Mouse (Mus musculus) hindbrain, embryonic 12.5 days (tissue): ENCODE measurements around the gene Irf2bp1. TPM values are rescaled to one million over a fixed set of nuclear protein-coding genes. Genes with fewer than 3 reads are reported as not detected.

Experiments
- ATAC-seq: fragments of 200-750 bp; cut with Nextera tagmentation; 2 replicates; pipeline ENCODE4 v1.8.0; 2017; ENCODE audit warnings: moderate TSS enrichment; ENCODE audit not compliant: low FRiP score
- H3K27ac ChIP-seq: fragments of 300-500 bp; sonication (generic); 2 replicates; pipeline ENCODE4 v1.5.1; 2016; ENCODE audit warnings: mild to moderate bottlenecking
- H3K27me3 ChIP-seq: fragments of 300-500 bp; sonication (generic); 2 replicates; pipeline ENCODE4 v1.6.1; 2016; ENCODE audit warnings: mild to moderate bottlenecking
- H3K36me3 ChIP-seq: fragments of 300-500 bp; sonication (generic); 2 replicates; pipeline ENCODE4 v1.6.1; 2016; ENCODE audit warnings: mild to moderate bottlenecking
- H3K4me1 ChIP-seq: fragments of 300-500 bp; sonication (generic); 2 replicates; pipeline ENCODE4 v1.6.1; 2016
- H3K4me2 ChIP-seq: fragments of 300-500 bp; sonication (generic); replicated peaks from 2 replicates; pipeline ENCODE4 v1.6.1; 2016; ENCODE audit warnings: mild to moderate bottlenecking
- H3K4me3 ChIP-seq: fragments of 300-500 bp; sonication (generic); 2 replicates; pipeline ENCODE4 v1.5.1; 2016; ENCODE audit warnings: mild to moderate bottlenecking
- H3K9ac ChIP-seq: fragments of 300-500 bp; sonication (generic); 2 replicates; pipeline ENCODE4 v1.6.1; 2016; ENCODE audit warnings: mild to moderate bottlenecking, moderate library complexity
- H3K9me3 ChIP-seq: fragments of 300-500 bp; sonication (generic); replicated peaks from 2 replicates; pipeline ENCODE4 v1.6.1; 2016; ENCODE audit warnings: mild to moderate bottlenecking
- WGBS: fragments of 180-500 bp; shearing (Covaris S2); methylation state at CpG from one replicate; pipeline ENCODE4 v1.1.7; 2016; 5-methylcytosine and 5-hydroxymethylcytosine counted together
- polyA plus RNA-seq: library from polyadenylated mRNA; unstranded; fragments of >200 nt; fragmentation: Nextera tagmentation; extraction: Ambion mirVana; gene quantifications from 2 replicates; pipeline ENCODE4 v1.2.1, GENCODE M21; 2016

The Irf2bp1 gene
- polyA plus RNA-seq, 1 experiment from 2014 or later: 44.0 TPM

DNA sequence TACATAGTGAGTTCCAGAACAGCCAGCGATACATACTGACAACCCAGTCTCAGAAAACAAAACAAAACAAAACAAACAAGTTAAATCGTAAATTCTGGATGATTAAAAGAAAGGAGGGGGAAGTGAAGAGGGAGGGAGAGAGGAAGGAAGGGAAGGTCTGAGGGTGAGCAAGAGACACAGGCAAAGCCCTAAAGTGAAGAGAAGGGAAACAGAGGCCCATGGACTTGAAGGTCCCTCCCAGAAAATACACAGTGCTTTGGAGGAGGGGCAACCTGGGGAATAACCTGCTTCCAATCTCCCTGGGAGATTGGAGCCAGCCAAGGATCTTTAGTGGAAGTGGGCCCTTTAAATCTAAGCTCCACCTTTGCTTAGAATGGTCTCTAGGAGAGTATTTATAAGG lies 16.7 kb upstream of the Irf2bp1 start, which contains the start of gene Nanos2:
Gene Nanos2 (plus strand): TSS at position 301 of the 400 bp plus-strand sequence.
- 83% methylated on average over 2 of the region's 2 CpGs for whole genome bisulfite sequencing
- no peak within 1 kb of the TSS for H3K4me3 ChIP-seq
- no peak within 1 kb of the TSS for H3K4me2 ChIP-seq
- H3K9ac ChIP-seq: no peak within 1 kb of the TSS
- H3K36me3 ChIP-seq: no peaks in the 10 kb centered on the region
- peaks cover 15% of the 10 kb centered on the region for H3K4me1 ChIP-seq
- H3K27ac ChIP-seq: no peak within 1 kb of the TSS
- H3K27me3 ChIP-seq: peaks cover 7% of the 10 kb centered on the region
- no peaks in the 10 kb centered on the region for H3K9me3 ChIP-seq
- ATAC-seq: no peak

DNA sequence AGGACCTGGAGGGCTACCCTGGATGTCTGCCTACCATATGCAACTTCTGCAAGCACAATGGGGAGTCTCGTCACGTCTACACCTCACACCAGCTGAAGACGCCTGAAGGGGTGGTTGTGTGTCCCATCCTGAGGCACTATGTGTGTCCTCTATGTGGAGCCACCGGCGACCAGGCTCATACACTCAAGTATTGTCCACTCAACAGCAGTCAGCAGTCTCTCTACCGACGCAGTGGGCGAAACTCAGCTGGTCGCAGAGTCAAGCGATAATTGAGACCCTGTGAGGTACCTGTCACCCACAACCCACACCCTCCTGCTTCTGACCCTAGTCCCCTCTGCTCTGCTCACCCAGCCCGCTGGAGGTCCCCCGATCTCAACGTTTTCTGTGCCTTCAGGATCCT lies 16.1 kb upstream of the Irf2bp1 start:
- 73% methylated on average over 13 of the region's 13 CpGs for WGBS
- H3K4me2 ChIP-seq: no peak overlapping the region
- H3K9ac ChIP-seq: no peak overlapping the region
- H3K9me3 ChIP-seq: no peaks in the 10 kb centered on the region
- H3K27ac ChIP-seq: no peak overlapping the region
- ATAC-seq: no peak
- H3K27me3 ChIP-seq: peaks cover 14% of the 10 kb centered on the region
- no peak overlapping the region for H3K4me3 ChIP-seq
- H3K36me3 ChIP-seq: no peaks in the 10 kb centered on the region
- peaks cover 22% of the 10 kb centered on the region for H3K4me1 ChIP-seq

DNA sequence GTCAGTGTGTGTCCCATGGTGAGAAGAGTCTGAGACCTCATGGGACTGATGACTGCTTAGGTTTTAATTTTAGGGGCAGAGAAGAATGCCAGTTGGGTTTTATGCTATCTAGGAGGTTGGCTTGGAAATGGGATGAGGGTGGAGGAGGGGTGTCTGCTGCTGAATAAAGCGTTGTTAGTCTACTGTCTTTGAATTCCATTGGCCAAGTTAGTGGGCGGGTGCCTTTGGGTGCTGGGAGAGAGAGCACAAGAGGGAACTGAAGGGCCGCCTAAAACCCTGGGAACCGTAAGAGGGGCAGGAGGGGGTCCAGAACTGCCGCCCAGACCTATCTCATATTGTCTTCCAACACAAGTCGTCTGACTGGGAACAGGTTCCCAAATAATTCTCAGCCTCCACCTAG lies 15.1 kb upstream of the Irf2bp1 start:
- H3K9ac ChIP-seq: no peak overlapping the region
- WGBS: 70% methylated on average over 6 of the region's 6 CpGs
- no peak overlapping the region for H3K4me3 ChIP-seq
- no peaks in the 10 kb centered on the region for H3K36me3 ChIP-seq
- peaks cover 23% of the 10 kb centered on the region for H3K4me1 ChIP-seq
- H3K4me2 ChIP-seq: no peak overlapping the region
- H3K27me3 ChIP-seq: peaks cover 22% of the 10 kb centered on the region
- no peak overlapping the region for H3K27ac ChIP-seq
- H3K9me3 ChIP-seq: no peaks in the 10 kb centered on the region
- no peak for ATAC-seq

DNA sequence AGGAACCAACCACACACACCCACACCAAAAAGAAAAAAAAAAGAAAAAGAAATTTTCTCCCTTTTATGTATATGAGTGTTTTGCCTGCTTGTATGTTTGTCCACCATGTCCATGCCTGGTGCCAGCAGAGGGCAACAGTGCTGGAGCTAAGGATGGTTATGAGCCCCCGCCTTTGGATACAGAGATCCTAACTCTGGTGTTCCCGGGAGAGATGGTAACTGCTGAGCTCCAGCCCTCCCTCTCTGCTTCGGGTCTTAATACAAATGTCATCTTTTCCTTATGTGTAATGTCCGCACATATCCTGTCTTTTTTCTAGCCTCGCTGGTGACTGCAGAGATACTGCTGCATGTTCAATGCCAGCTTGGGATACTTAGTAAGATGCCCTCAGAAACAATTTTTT lies 13.8 kb upstream of the Irf2bp1 start:
- 9% methylated on average over 5 of the region's 5 CpGs for WGBS
- no peaks in the 10 kb centered on the region for H3K36me3 ChIP-seq
- peak overlapping the region; percentile 71 for H3K9ac ChIP-seq
- no peak for ATAC-seq
- H3K27me3 ChIP-seq: peaks cover 22% of the 10 kb centered on the region
- H3K4me3 ChIP-seq: peak overlapping the region; percentile 52
- H3K9me3 ChIP-seq: no peaks in the 10 kb centered on the region
- peak overlapping the region; percentile 92 for H3K27ac ChIP-seq
- peaks cover 23% of the 10 kb centered on the region for H3K4me1 ChIP-seq
- H3K4me2 ChIP-seq: peak overlapping the region; percentile 83

DNA sequence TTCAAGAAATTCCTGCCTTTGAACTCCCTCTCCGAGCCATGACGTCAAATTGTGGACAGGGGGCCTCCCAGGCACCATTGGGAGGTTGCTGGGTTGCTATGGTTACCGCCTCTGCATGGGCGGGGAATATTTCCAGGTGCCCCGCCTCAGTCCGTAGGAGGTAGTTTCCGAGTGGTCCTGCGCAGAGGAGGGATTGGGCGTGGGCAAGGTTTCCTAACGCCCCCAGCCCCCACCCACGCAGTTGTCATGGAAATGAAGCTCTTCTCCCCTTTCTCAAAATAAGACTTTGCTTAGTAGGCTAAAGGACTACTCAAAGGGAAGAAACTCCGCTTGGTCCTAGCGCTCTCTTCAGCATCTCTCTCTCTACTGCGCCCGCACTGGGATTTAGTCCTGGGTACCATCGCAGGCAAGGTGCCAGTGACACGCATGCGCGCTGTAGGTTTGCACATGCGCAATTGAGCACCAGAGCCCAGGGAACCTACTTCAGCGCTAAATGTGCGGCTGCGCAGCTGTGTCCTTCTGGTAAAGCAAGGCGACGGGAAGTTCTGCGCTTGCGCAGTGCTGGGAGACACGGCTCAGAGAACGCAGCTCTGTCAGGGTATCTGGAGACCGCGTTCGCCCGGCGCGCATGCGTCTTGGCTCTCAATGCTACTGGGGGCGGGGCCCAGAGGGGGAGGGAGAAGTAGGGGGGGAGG lies 13.1 kb upstream of the Irf2bp1 start, which contains the start of gene Mypop:
Gene Mypop (plus strand): TSS at position 645 of the 695 bp plus-strand sequence.
- no peaks in the 10 kb centered on the region for H3K36me3 ChIP-seq
- H3K27ac ChIP-seq: peak within 1 kb of the TSS; percentile 92
- peaks cover 23% of the 10 kb centered on the region for H3K4me1 ChIP-seq
- H3K4me3 ChIP-seq: peak within 1 kb of the TSS; percentile 52
- peak within 1 kb of the TSS; percentile 71 for H3K9ac ChIP-seq
- H3K4me2 ChIP-seq: peak within 1 kb of the TSS; percentile 83
- peaks cover 22% of the 10 kb centered on the region for H3K27me3 ChIP-seq
- H3K9me3 ChIP-seq: no peaks in the 10 kb centered on the region
- peak; percentile 95 for ATAC-seq
- under 1% methylated on average over 37 of the region's 37 CpGs for WGBS

DNA sequence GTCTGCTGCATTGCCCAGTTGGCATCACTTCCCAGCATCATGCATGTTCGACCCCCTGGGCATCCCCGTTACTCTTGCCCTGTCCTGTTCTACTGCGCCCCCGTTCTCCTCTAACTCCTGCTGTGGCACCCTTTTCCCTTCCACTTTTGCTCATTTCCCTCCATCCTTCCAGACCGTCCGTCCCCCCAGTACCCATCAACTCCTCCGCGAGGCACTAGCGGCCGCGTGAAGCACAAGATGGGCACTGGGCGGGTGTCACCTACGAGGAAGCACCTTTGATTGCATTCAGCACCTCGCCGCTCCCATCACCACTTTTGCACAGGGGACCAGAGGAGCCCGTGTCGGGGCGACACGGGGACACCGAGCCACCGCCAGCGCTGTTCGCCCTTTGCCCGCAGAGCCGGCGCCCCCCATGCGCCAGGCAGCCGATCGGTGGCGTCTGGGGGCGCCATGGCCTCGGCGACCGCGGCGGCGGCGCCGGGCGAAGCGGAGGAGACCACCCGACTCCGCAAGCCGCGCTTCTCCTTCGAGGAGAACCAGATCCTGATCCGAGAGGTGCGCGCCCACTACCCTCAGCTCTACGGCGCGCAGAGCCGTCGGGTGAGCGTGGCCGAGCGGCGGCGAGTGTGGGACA lies 12.1 kb upstream of the Irf2bp1 start:
- Histone ChIP-seq H3K27ac (peak overlapping the region; percentile 70; the same call in 1 of the 2 replicates), H3K36me3 (peaks cover 7% of the 10 kb centered on the region), H3K27me3 (peaks cover 22% of the 10 kb centered on the region), H3K4me3 (peak overlapping the region; percentile 52), H3K4me2 (peak overlapping the region; percentile 83), H3K9ac (peak overlapping the region; percentile 71), H3K4me1 (peaks cover 23% of the 10 kb centered on the region), H3K9me3 (no peaks in the 10 kb centered on the region)
- WGBS: 1% methylated on average over 59 of the region's 59 CpGs
- peak; percentile 21 for ATAC-seq

DNA sequence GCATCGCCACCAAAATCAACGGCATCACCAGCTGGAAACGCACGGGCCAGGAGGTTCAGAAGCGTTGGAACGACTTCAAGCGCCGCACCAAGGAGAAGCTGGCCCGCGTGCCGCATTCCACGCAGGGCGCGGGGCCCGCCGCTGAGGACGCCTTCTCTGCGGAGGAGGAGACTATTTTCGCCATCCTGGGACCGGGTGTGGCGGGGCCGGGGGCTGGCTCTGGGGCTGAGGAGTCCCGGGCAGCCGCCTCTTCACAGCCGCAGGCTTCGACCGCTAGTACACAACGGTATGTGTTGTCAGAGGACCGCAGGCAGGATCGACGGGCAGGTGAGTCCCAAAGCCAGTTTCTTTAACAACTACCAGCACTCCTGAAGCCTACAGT lies 11.6 kb upstream of the Irf2bp1 start:
- H3K9ac ChIP-seq: peak overlapping the region; percentile 71
- H3K4me1 ChIP-seq: peaks cover 23% of the 10 kb centered on the region
- peaks cover 21% of the 10 kb centered on the region for H3K27me3 ChIP-seq
- 2% methylated on average over 31 of the region's 31 CpGs for WGBS
- H3K27ac ChIP-seq: no peak overlapping the region
- peaks cover 7% of the 10 kb centered on the region for H3K36me3 ChIP-seq
- H3K4me3 ChIP-seq: peak overlapping the region; percentile 52
- ATAC-seq: no peak
- H3K4me2 ChIP-seq: peak overlapping the region; percentile 83
- no peaks in the 10 kb centered on the region for H3K9me3 ChIP-seq

DNA sequence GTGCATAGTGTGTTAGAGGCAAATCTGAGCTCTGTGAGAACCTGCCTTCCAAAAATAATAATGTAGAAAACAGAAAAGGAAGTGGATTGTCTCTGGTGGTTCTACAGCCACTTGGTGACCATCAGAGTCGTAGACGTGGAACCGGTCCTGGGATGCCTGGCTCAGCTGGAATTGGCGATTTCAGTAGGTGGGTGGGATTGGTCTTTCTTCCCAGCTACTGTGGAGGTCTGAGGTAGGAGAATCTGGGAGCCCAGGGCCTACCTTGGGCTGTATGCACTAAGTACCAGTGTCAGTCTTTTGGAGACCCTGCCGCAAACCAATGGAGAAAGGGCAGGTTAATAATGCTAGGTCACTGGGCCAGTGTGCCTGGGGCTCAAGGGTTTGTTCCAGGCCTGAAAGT lies 10.8 kb upstream of the Irf2bp1 start:
- Histone ChIP-seq H3K4me2 (peak overlapping the region; percentile 83), H3K4me1 (peaks cover 23% of the 10 kb centered on the region), H3K9me3 (no peaks in the 10 kb centered on the region), H3K9ac (no peak overlapping the region), H3K27me3 (peaks cover 19% of the 10 kb centered on the region), H3K4me3 (peak overlapping the region; percentile 52; the same call in 1 of the 2 replicates), H3K36me3 (peaks cover 7% of the 10 kb centered on the region), H3K27ac (no peak overlapping the region)
- ATAC-seq: no peak
- WGBS: 89% methylated on average over 5 of the region's 5 CpGs

DNA sequence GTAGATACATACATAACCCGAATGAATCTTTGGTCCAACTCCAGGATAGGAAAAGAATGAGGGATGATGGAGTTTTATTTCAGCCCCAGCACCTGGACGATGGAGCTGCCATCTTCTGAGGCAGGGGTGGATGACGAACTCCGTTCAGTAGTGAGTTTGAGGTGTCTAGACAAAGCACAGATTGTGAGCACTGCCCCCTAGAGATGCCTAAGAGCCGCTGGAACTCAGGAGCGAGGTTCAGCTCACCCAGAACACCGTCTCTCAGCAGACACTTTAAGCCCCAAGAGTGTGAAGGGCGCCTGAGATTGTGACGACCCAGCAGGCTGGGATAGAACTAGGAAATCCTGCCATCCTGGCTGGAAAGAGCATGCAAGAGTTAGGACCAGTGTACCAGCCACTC lies 5.0 kb upstream of the Irf2bp1 start:
- H3K4me1 ChIP-seq: peaks cover 25% of the 10 kb centered on the region

DNA sequence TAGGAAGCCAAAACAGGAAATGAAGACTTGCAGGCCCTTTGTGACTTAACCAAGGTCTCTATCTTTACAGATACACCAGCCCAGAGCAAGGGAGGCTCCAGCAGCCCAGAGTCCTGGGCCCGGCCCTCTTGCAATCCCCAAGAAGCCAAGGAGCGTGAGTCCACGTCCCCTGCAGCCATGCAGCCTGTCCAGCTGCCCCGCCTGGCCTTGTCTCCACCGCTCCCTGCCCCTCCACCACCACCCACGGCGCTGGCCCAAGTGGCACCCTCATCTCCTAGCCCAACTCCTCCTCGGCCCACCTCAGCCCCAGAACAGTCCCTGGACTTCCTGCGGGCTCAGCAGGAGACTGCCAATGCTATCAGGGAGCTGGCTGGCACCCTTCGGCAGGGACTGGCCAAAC lies 3.4 kb upstream of the Irf2bp1 start:
- peak overlapping the region; percentile 52 for H3K4me2 ChIP-seq
- no peaks in the 10 kb centered on the region for H3K9me3 ChIP-seq
- ATAC-seq: no peak
- WGBS: 54% methylated on average over 10 of the region's 10 CpGs
- H3K4me1 ChIP-seq: peaks cover 35% of the 10 kb centered on the region
- H3K9ac ChIP-seq: peak overlapping the region; percentile 66
- no peaks in the 10 kb centered on the region for H3K27me3 ChIP-seq
- H3K36me3 ChIP-seq: peaks cover 12% of the 10 kb centered on the region
- 0 out of 2 replicates have a peak overlapping the region, but pooled peaks have one; percentile 12 for H3K27ac ChIP-seq
- H3K4me3 ChIP-seq: peak overlapping the region; percentile 25

More for the DNA sequence above, 5.0 kb upstream of the Irf2bp1 start:
- Histone ChIP-seq H3K27me3 (no peaks in the 10 kb centered on the region), H3K4me2 (no peak overlapping the region), H3K36me3 (peaks cover 7% of the 10 kb centered on the region), H3K27ac (0 out of 2 replicates have a peak overlapping the region, but pooled peaks have one; percentile 5), H3K9me3 (no peaks in the 10 kb centered on the region), H3K9ac (no peak overlapping the region), H3K4me3 (no peak overlapping the region)
- no peak for ATAC-seq
- WGBS: 36% methylated on average over 9 of the region's 9 CpGs

DNA sequence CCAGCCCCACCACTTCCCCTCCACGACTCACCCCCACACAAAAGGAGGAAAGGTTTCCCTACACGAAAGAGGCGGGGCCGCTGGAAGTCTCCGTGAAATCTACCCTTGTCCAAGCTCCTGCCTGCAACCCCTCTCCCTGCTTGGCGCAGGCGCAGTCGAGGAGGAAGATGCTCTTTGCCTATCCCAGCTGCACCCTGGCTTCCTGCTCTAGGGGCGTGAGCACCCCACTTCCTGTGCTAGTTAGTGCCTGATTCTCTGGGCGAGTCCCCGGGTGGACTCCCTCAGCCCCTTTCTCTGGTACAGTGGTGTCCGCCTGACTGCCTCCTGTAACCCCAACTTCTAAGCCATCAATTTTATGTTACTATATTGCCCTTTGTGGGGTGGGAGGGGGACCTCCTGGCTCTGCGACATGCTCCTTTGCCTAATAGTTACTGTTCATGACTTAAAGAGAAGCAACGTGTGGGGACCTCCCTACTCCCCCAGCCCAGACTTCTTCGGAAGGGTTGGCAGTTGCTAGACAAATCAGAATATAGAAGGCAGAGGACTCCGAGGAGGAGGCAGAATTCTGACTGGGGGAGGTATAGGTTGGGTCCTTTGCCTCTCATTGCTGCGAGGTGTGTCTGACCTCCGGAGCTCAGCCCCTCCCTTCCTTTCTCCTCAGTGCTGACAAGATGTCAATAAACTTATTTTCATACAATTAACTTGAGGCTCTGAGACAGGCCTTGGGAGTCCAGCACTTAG lies 2.6 kb upstream of the Irf2bp1 start:
- Histone ChIP-seq H3K9ac (peak overlapping the region; percentile 66), H3K27ac (0 out of 2 replicates have a peak overlapping the region, but pooled peaks have one; percentile 12), H3K4me2 (peak overlapping the region; percentile 52), H3K4me1 (peaks cover 43% of the 10 kb centered on the region), H3K9me3 (no peaks in the 10 kb centered on the region), H3K27me3 (no peaks in the 10 kb centered on the region), H3K4me3 (peak overlapping the region; percentile 25), H3K36me3 (peaks cover 17% of the 10 kb centered on the region)
- no peak for ATAC-seq
- WGBS: 41% methylated on average over 18 of the region's 18 CpGs

DNA sequence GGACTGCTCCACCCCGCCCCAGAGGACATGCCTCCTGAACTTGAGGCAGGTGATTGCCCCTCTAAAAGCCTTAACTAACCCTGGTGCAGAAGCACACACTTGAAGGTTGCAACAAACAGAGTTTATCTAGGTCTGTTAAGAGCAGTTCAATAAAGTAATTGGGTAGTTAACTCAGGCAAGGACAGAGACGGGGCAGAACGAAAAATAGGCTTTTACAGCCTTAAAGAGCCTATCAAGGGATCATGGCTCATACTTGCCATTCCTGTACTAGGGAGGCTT lies 2.1 kb upstream of the Irf2bp1 start:
- Histone ChIP-seq H3K4me3 (no peak overlapping the region), H3K27me3 (no peaks in the 10 kb centered on the region), H3K4me2 (no peak overlapping the region), H3K4me1 (peaks cover 47% of the 10 kb centered on the region), H3K36me3 (peaks cover 16% of the 10 kb centered on the region), H3K27ac (no peak overlapping the region), H3K9me3 (no peaks in the 10 kb centered on the region), H3K9ac (no peak overlapping the region)
- ATAC-seq: no peak
- WGBS: 81% methylated on average over 3 of the region's 3 CpGs
